Mouse (Mus musculus): ENCODE data around the gene Wasf3. TPM values are rescaled to one million over a fixed set of nuclear protein-coding genes. Genes with fewer than 3 reads are reported as not detected.

The Wasf3 gene
- total RNA-seq, 1 experiment: 6.2 TPM

DNA sequence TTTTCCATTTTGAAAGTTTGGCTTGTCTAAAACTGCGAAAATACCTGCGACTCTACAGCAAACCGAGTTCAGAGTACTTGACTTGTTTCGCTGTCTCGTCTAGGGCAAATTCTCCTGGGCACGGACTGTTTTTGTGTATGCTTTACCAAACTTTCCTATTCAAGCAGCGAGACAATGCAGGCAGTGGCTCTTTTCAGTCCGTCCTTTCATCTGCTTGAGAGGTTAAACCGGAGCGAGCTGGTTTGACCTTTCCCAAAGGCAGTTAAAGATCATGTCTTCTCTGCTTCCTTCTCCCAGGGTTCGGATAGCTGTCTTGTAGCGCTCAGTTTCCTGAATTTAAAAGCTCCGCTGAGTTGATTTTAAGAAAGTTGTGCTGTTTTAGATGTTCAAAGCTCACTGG lies 1.2 kb downstream of the Wasf3 start:
- no peaks in the 10 kb centered on the region for H3K36me3 ChIP-seq (ENCODE audit: control insufficient read depth, insufficient read depth, low read length, poor library complexity, severe bottlenecking)
- no peaks in the 10 kb centered on the region for H3K9me3 ChIP-seq (ENCODE audit: control insufficient read depth, insufficient read depth, low read depth, low read length)
- H3K9ac ChIP-seq (ENCODE audit: insufficient read depth, low read depth, low read length, poor library complexity, severe bottlenecking): peak overlapping the region; percentile 59; the same call in 1 of the 2 replicates
- in situ Hi-C loops (cut with MboI; ENCODE audit: low sequenced_read_pairs in 2 of 2, unreplicated experiment in 2 of 2): loop anchor here in 1 of 2 experiments (25.0 kb wide), 1 partner anchor 101 kb away; the partner anchor contains the start of genes Gm6370 and Gm6408
- H3K4me3 ChIP-seq (ENCODE audit: insufficient read depth in 1 of 2, low read depth in 1 of 2, low read length in 2 of 2, poor library complexity in 1 of 2, severe bottlenecking in 1 of 2): peak overlapping the region; percentile 76 to 82
- TF ChIP-seq ZC3H11A (IDR thresholded peaks at IDR 0.05; ENCODE audit: borderline replicate concordance, low read depth, low read length) (no peak), ZNF384 (IDR thresholded peaks at IDR 0.05; ENCODE audit: low read depth, low read length) (no peak), MAFK (IDR thresholded peaks at IDR 0.05; ENCODE audit: insufficient read depth, low read depth, low read length) (no peak), HCFC1 (IDR thresholded peaks at IDR 0.05; ENCODE audit: borderline replicate concordance, insufficient read depth, low read length) (no peak), CHD2 (IDR thresholded peaks at IDR 0.05; ENCODE audit: low read depth, low read length) (no peak)
- no peak overlapping the region for H3K27ac ChIP-seq (ENCODE audit: insufficient read depth, low read depth, low read length, poor library complexity, severe bottlenecking)
- no peaks in the 10 kb centered on the region; a peak in 1 of 4 replicates for H3K4me1 ChIP-seq (ENCODE audit: control insufficient read depth in 2 of 2, insufficient read depth in 2 of 2, low read length in 2 of 2, poor library complexity in 1 of 2)
- no peak for DNase-seq (ENCODE audit: low read depth, low spot score)

DNA sequence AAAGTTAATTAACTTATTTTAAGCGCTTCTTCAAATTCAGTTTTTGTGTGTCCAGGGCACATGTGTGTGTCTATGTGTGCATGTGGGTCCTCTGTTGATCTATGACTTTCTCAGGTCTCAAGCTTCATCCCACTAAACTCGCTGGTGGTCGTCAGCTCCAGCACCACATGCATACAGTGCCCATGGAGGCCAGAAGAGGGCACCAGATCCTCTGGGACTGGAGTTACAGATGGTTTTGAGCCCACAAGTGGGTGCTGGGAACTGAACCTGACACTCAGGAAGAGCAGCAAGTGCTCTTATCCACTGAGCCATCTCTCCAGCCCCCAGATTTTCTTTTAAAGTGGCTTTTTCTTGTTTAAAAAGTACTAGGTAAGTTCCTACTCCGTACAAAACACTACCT lies 2.1 kb downstream of the Wasf3 start:
- DNase-seq (ENCODE audit: low read depth, low spot score): no peak
- H3K9me3 ChIP-seq (ENCODE audit: control insufficient read depth, insufficient read depth, low read depth, low read length): no peaks in the 10 kb centered on the region
- H3K36me3 ChIP-seq (ENCODE audit: control insufficient read depth, insufficient read depth, low read length, poor library complexity, severe bottlenecking): no peaks in the 10 kb centered on the region
- H3K27ac ChIP-seq (ENCODE audit: insufficient read depth, low read depth, low read length, poor library complexity, severe bottlenecking): no peak overlapping the region
- H3K9ac ChIP-seq (ENCODE audit: insufficient read depth, low read depth, low read length, poor library complexity, severe bottlenecking): no peak overlapping the region
- in situ Hi-C loops (cut with MboI; ENCODE audit: low sequenced_read_pairs in 2 of 2, unreplicated experiment in 2 of 2): loop anchor here in 1 of 2 experiments (25.0 kb wide), 1 partner anchor 100 kb away; the partner anchor contains the start of genes Gm6370 and Gm6408
- TF ChIP-seq HCFC1 (IDR thresholded peaks at IDR 0.05; ENCODE audit: borderline replicate concordance, insufficient read depth, low read length) (no peak), CHD2 (IDR thresholded peaks at IDR 0.05; ENCODE audit: low read depth, low read length) (no peak), ZNF384 (IDR thresholded peaks at IDR 0.05; ENCODE audit: low read depth, low read length) (no peak), ZC3H11A (IDR thresholded peaks at IDR 0.05; ENCODE audit: borderline replicate concordance, low read depth, low read length) (no peak)
- H3K4me1 ChIP-seq (ENCODE audit: control insufficient read depth in 2 of 2, insufficient read depth in 2 of 2, low read length in 2 of 2, poor library complexity in 1 of 2): no peaks in the 10 kb centered on the region; a peak in 1 of 4 replicates
- H3K4me3 ChIP-seq (ENCODE audit: insufficient read depth in 1 of 2, low read depth in 1 of 2, low read length in 2 of 2, poor library complexity in 1 of 2, severe bottlenecking in 1 of 2): no peak overlapping the region

DNA sequence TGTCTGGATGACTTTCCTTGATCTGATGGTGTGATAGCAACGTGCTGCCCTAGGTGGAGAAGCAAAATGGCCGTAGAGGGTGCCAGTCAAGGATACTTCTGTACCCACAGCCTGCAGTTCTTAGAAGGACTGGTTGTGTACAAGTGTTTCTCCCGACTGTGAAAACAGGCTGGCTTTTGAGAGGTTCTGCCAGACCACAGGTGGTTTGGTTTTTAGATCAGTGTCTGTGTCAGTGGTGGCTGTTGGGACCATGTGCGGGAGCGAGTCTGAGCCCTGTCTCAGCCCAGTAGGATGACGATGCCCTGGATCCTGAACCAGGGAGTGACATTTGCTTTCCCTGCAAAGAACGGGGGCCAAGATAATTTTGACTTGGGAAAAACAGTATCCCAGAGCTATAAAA lies 9.8 kb downstream of the Wasf3 start:
- H3K9ac ChIP-seq (ENCODE audit: insufficient read depth, low read depth, low read length, poor library complexity, severe bottlenecking): no peak overlapping the region
- H3K4me1 ChIP-seq (ENCODE audit: control insufficient read depth in 2 of 2, insufficient read depth in 2 of 2, low read length in 2 of 2, poor library complexity in 1 of 2): no peaks in the 10 kb centered on the region
- no peak overlapping the region for H3K4me3 ChIP-seq (ENCODE audit: insufficient read depth in 1 of 2, low read depth in 1 of 2, low read length in 2 of 2, poor library complexity in 1 of 2, severe bottlenecking in 1 of 2)
- H3K27ac ChIP-seq (ENCODE audit: insufficient read depth, low read depth, low read length, poor library complexity, severe bottlenecking): no peak overlapping the region
- DNase-seq (ENCODE audit: low read depth, low spot score): no peak
- no peaks in the 10 kb centered on the region for H3K9me3 ChIP-seq (ENCODE audit: control insufficient read depth, insufficient read depth, low read depth, low read length)
- TF ChIP-seq MAFK (IDR thresholded peaks at IDR 0.05; ENCODE audit: insufficient read depth, low read depth, low read length) (no peak), CHD2 (IDR thresholded peaks at IDR 0.05; ENCODE audit: low read depth, low read length) (no peak), ZC3H11A (IDR thresholded peaks at IDR 0.05; ENCODE audit: borderline replicate concordance, low read depth, low read length) (no peak), ZNF384 (IDR thresholded peaks at IDR 0.05; ENCODE audit: low read depth, low read length) (no peak), HCFC1 (IDR thresholded peaks at IDR 0.05; ENCODE audit: borderline replicate concordance, insufficient read depth, low read length) (no peak)
- in situ Hi-C loops (cut with MboI; ENCODE audit: low sequenced_read_pairs in 2 of 2, unreplicated experiment in 2 of 2): loop anchor here in 1 of 2 experiments (25.0 kb wide), 1 partner anchor 93 kb away; the partner anchor contains the start of genes Gm6370 and Gm6408
- H3K36me3 ChIP-seq (ENCODE audit: control insufficient read depth, insufficient read depth, low read length, poor library complexity, severe bottlenecking): no peaks in the 10 kb centered on the region

DNA sequence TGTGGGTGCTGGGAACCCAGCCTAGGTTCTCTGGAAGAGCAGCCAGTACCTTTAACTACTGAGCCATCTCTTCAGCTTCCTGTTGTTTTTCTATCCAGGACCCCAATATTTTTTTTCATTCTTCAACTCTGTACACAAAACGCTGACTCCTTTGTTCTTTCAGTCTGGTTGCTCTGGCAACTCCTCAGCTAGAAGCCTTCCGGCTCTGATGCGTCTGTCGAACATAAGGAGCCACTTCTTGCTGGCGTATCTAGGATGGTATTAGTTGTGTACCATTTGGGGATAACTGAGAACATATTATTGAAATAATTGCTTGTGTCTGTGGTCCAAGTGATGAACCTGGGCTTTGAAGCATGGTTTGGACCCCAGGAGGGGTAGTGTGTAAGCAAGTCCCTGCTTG lies 12.5 kb downstream of the Wasf3 start:
- no peaks in the 10 kb centered on the region for H3K36me3 ChIP-seq (ENCODE audit: control insufficient read depth, insufficient read depth, low read length, poor library complexity, severe bottlenecking)
- in situ Hi-C loops (cut with MboI; ENCODE audit: low sequenced_read_pairs in 2 of 2, unreplicated experiment in 2 of 2): loop anchor here in 1 of 2 experiments (25.0 kb wide), 1 partner anchor 90 kb away; the partner anchor contains the start of genes Gm6370 and Gm6408

More for the DNA sequence above, 12.5 kb downstream of the Wasf3 start:
- no peak overlapping the region for H3K4me3 ChIP-seq (ENCODE audit: insufficient read depth in 1 of 2, low read depth in 1 of 2, low read length in 2 of 2, poor library complexity in 1 of 2, severe bottlenecking in 1 of 2)
- H3K27ac ChIP-seq (ENCODE audit: insufficient read depth, low read depth, low read length, poor library complexity, severe bottlenecking): no peak overlapping the region
- TF ChIP-seq ZNF384 (IDR thresholded peaks at IDR 0.05; ENCODE audit: low read depth, low read length): no peak
- TF ChIP-seq CHD2 (IDR thresholded peaks at IDR 0.05; ENCODE audit: low read depth, low read length): no peak
- no peak for TF ChIP-seq HCFC1 (IDR thresholded peaks at IDR 0.05; ENCODE audit: borderline replicate concordance, insufficient read depth, low read length)
- no peak for TF ChIP-seq ZC3H11A (IDR thresholded peaks at IDR 0.05; ENCODE audit: borderline replicate concordance, low read depth, low read length)
- TF ChIP-seq MAFK (IDR thresholded peaks at IDR 0.05; ENCODE audit: insufficient read depth, low read depth, low read length): no peak
- no peak overlapping the region for H3K9ac ChIP-seq (ENCODE audit: insufficient read depth, low read depth, low read length, poor library complexity, severe bottlenecking)
- H3K9me3 ChIP-seq (ENCODE audit: control insufficient read depth, insufficient read depth, low read depth, low read length): no peaks in the 10 kb centered on the region
- H3K4me1 ChIP-seq (ENCODE audit: control insufficient read depth in 2 of 2, insufficient read depth in 2 of 2, low read length in 2 of 2, poor library complexity in 1 of 2): peaks cover 0 to 1% of the 10 kb centered on the region in 2 experiments; a peak in 1 of 4 replicates
- no peak for DNase-seq (ENCODE audit: low read depth, low spot score)

Data from ES-E14 (cell line).